Mouse (Mus musculus) gonadal fat pad, adult 2 months (tissue): ENCODE results near the gene Psme4. TPM values are rescaled to one million over a fixed set of nuclear protein-coding genes. Genes with fewer than 3 reads are reported as not detected.

ENCODE experiments used
- polyA plus RNA-seq: library from polyadenylated mRNA; depleted of rRNA; stranded (reverse); fragments of >200 nt; gene quantifications from 2 replicates; pipeline ENCODE4 v1.2.3, GENCODE M21; 2012; rRNA removed

Gene Psme4
- polyA plus RNA-seq, 1 experiment, result 18.0 TPM

Other genes with a start within 250 kb of the Psme4 start
- gene Acyp2, start 122.1 kb upstream of the Psme4 start, polyA plus RNA-seq, result 12.3 and 15.3 TPM in 2 replicates
- 0.52 and 0.57 TPM in 2 replicates for gene Gpr75, start 113.6 kb downstream of the Psme4 start, polyA plus RNA-seq
- 4.1 and 4.6 TPM in 2 replicates for gene Asb3, start 113.7 kb downstream of the Psme4 start, polyA plus RNA-seq
- gene Erlec1, start 182.6 kb downstream of the Psme4 start, polyA plus RNA-seq, result 40.7 and 54.7 TPM in 2 replicates
- 2.1 and 3.1 TPM in 2 replicates for gene Chac2, start 214.6 kb downstream of the Psme4 start, polyA plus RNA-seq